Mouse (Mus musculus) midbrain, embryonic 11.5 days (tissue): ENCODE data around the gene Erfe. TPM values are rescaled to one million over a fixed set of nuclear protein-coding genes. Genes with fewer than 3 reads are reported as not detected.
A peak's percentile ranks its signal among the peaks of the same experiment; 100 is the strongest.

ENCODE experiments used
- ATAC-seq: fragments of 200-750 bp; cut with Nextera tagmentation; 2 replicates; pipeline ENCODE4 v1.8.0; 2017; ENCODE audit warnings: moderate TSS enrichment, moderate library complexity; ENCODE audit not compliant: low FRiP score
- DNase-seq: peaks from one replicate; pipeline ENCODE4 v3.0.0; 2015; ENCODE audit warnings: low spot score; ENCODE audit errors: missing footprints
- H3K27ac ChIP-seq: fragments of 300-500 bp; sonication (generic); 2 replicates; pipeline ENCODE4 v1.5.1; 2014; ENCODE audit warnings: low read depth, low read length
- H3K27me3 ChIP-seq: fragments of 300-500 bp; sonication (generic); 2 replicates; pipeline ENCODE4 v1.6.1; 2014; ENCODE audit warnings: mild to moderate bottlenecking, low read length, moderate library complexity, mixed read lengths; ENCODE audit not compliant: control insufficient read depth, insufficient read depth
- H3K36me3 ChIP-seq: fragments of 300-500 bp; sonication (generic); 2 replicates; pipeline ENCODE4 v1.6.1; 2014; ENCODE audit warnings: mild to moderate bottlenecking, low read length, moderate library complexity, mixed read lengths; ENCODE audit not compliant: control insufficient read depth, insufficient read depth
- H3K4me1 ChIP-seq: fragments of 300-500 bp; sonication (generic); 2 replicates; pipeline ENCODE4 v1.6.1; 2014; ENCODE audit warnings: low read length; ENCODE audit not compliant: control insufficient read depth, insufficient read depth
- H3K4me2 ChIP-seq: fragments of 300-500 bp; sonication (generic); 2 replicates; pipeline ENCODE4 v1.6.1; 2014; ENCODE audit warnings: mild to moderate bottlenecking, moderate library complexity
- H3K4me3 ChIP-seq: fragments of 300-500 bp; sonication (generic); 2 replicates; pipeline ENCODE4 v1.5.1; 2014; ENCODE audit warnings: low read depth, low read length
- H3K9ac ChIP-seq: fragments of 300-500 bp; sonication (generic); 2 replicates; pipeline ENCODE4 v1.6.1; 2014; ENCODE audit warnings: low read length
- H3K9me3 ChIP-seq: fragments of 300-500 bp; sonication (generic); 2 replicates; pipeline ENCODE4 v1.6.1; 2016; ENCODE audit warnings: low read length; ENCODE audit not compliant: control insufficient read depth
- WGBS: fragments of 180-500 bp; shearing (Covaris S2); extraction: QIAGEN DNeasy Blood & Tissue Kit; methylation state at CpG from one replicate; pipeline ENCODE4 v1.1.7; 2014; 5-methylcytosine and 5-hydroxymethylcytosine counted together
- polyA plus RNA-seq: library from polyadenylated mRNA; unstranded; fragments of >200 nt; fragmentation: Nextera tagmentation; extraction: Ambion mirVana; gene quantifications from 2 replicates; pipeline ENCODE4 v1.2.1, GENCODE M21; 2014

Erfe gene
- polyA plus RNA-seq, 1 experiment from 2014 or later = 0.52 TPM

DNA sequence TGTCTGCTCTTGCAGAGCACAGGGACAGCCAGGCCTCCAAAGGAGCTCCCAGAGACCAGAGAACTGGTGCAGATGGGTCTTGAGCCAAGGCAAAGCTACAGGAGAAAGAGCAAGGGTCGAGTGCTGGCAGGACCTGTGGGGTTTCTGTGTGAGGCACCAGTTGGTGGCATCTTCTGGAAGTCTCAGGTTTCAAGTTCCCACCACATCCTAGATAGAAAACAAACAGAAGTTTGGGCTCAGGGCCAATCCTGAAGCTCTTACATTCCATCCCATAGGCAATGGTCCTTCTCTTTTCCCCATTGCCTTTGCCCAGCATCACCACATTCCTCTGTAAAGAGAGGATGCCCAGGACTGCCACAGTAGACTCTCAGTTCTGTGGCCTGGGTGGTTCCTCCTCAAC is 38.7 kb downstream of the Erfe start:
- Histone ChIP-seq H3K4me2 (no peak overlapping the region), H3K27me3 (no peaks in the 10 kb centered on the region), H3K27ac (no peak overlapping the region), H3K9ac (no peak overlapping the region), H3K4me3 (no peak overlapping the region), H3K4me1 (no peaks in the 10 kb centered on the region), H3K9me3 (no peaks in the 10 kb centered on the region), H3K36me3 (no peaks in the 10 kb centered on the region)
- DNase-seq = no peak
- ATAC-seq = no peak
- WGBS = 46% methylated on average over 1 of the region's 1 CpGs

DNA sequence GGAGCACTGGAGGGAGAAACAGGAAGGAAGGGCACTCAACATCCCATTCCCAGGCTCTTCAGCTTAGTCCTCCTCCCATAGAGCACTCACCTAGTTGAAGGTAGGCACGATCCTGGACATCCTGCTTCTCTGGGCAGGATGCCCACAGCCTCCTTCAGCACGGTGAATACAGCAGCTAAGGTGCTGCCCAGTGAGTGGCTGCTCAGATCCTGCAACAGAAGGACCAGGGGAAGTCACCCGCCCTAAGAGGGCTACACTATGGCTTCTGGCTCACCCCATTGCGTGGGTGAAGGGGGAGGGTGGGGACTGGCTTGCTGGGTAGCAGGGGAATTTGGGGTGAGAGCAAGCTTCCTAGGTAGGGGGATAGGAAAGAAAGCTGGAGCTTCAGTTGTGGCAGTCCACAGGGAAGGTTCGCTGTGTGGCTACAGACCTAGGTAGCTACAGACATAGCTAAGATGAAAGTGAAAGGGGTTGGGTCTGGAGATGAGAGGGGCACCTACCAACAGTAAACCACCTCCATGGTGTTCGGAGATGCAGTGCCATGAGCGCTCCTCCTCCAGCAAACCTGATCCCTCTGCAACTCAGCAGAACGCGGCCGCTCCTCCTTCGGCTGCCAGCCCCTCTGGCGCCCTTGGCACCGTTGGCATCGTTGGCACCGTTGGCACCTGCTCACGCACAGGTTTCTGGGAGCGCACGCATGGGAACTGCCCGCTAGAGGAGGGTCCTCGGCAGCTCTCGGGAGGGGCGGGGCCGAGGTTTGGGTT is 39.4 kb downstream of the Erfe start:
- whole genome bisulfite sequencing = 66% methylated on average over 23 of the region's 23 CpGs
- ATAC-seq (no peak), DNase-seq (no peak)
- no peaks in the 10 kb centered on the region for H3K4me1 ChIP-seq
- no peaks in the 10 kb centered on the region for H3K9me3 ChIP-seq
- no peak overlapping the region for H3K27ac ChIP-seq
- H3K36me3 ChIP-seq = no peaks in the 10 kb centered on the region
- no peak overlapping the region for H3K4me2 ChIP-seq
- no peak overlapping the region for H3K4me3 ChIP-seq
- H3K9ac ChIP-seq = no peak overlapping the region
- no peaks in the 10 kb centered on the region for H3K27me3 ChIP-seq

DNA sequence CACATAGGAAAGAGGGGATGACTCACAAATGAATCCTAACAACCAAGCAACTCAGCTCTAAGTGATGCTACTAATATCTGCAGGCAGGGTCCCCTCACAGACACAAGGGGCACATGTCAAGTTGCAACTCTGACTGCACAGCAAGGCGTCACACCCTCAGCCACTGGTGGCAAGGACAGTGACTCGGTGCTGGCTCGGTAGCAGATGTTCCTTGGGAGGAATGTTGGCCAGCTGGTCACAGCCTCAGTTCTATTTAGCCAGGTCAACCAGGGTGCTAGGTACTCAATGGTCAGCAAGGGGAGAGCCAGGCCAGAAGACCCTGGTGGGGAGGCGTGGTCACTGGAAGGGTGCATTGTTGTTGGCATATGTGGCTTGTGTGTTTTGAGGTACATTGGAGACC is 41.6 kb downstream of the Erfe start:
- Histone ChIP-seq H3K9me3 (no peaks in the 10 kb centered on the region), H3K4me1 (peaks cover 15% of the 10 kb centered on the region), H3K4me2 (no peak overlapping the region), H3K4me3 (no peak overlapping the region), H3K27ac (no peak overlapping the region), H3K36me3 (no peaks in the 10 kb centered on the region), H3K27me3 (no peaks in the 10 kb centered on the region), H3K9ac (no peak overlapping the region)
- DNase-seq = no peak
- ATAC-seq = no peak
- 86% methylated on average over 4 of the region's 4 CpGs for WGBS

DNA sequence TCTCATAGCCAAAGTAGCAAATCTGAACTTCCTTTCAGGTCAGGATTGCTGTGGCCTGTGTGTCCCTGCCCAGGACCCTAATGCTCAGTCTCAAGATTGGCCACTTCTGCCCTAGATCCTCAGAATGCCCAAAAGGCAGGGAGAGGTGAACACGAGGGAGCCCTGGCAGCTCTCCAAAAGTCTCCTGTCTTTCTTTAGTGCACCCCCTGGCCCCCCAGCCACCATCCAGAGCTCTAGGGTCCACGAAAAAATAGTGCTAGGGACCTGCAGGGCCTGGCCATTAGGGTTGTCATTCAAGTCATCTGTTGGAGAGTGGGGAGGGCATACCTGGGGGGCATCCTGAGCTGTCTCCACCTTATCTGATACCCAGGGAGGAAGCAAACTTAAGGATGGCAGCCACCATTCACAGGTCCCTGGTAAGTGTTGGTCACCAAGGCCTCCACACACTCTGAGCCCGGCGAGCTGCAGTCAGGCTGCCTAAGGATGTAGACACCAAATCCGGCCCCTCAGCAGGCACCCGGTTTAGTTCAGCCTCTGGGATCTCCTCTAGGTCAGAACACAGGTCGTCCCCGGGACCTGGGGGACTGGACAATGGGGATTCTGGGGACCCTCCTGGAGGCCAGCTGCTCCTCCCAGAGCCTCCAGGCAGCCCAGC is 45.5 kb downstream of the Erfe start:
- peak overlapping the region; percentile 91 for H3K4me2 ChIP-seq
- WGBS = 51% methylated on average over 8 of the region's 8 CpGs
- ATAC-seq = no peak
- H3K9me3 ChIP-seq = no peaks in the 10 kb centered on the region
- H3K27me3 ChIP-seq = no peaks in the 10 kb centered on the region
- no peak for DNase-seq
- H3K27ac ChIP-seq = no peak overlapping the region
- peak overlapping the region; percentile 94 for H3K9ac ChIP-seq
- peaks cover 41% of the 10 kb centered on the region for H3K4me1 ChIP-seq
- peak overlapping the region; percentile 72 for H3K4me3 ChIP-seq
- H3K36me3 ChIP-seq = no peaks in the 10 kb centered on the region

DNA sequence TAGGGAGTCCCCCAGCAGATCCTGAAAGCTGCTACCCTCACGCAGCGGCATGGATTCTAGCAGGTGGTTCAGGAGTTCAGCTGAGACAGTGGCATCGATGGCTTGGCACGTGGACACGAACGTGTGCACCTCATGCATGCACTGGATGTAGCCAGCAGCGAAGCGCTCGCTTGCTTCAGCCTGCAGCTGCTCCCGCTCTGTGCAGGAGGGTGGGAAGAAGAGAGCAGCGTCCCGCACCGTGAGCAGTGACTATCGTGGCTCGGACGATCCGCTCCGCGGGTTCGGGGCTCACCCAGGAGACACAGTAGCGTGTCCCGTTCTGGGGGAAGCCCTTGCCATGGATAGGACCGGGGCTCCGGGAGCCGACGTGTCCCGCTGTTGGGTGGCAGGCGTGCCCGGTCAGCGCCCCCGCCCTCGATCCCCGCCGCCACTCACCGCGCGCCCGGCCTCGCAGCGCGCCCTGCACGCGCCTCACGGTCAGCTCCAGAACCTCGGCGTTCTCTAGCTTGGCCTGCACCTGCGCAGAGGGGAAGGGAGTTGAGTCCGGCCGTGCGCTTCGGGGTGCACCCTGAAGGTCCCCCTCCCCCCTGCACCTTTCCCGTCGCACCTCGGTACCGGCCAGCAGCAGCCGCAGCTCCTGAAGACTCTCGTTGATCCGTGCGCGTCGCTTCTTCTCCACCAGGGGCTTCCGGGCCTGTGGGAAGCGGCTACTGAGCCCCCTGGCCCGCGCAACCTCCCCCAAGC is 46.2 kb downstream of the Erfe start:
- DNase-seq (no peak), ATAC-seq (no peak; the same call in 1 of the 2 replicates)
- WGBS = 2% methylated on average over 60 of the region's 65 CpGs
- Histone ChIP-seq H3K27ac (peak overlapping the region; percentile 92), H3K36me3 (no peaks in the 10 kb centered on the region), H3K27me3 (no peaks in the 10 kb centered on the region), H3K4me2 (peak overlapping the region; percentile 91), H3K4me3 (peak overlapping the region; percentile 72), H3K9ac (peak overlapping the region; percentile 94), H3K4me1 (peaks cover 41% of the 10 kb centered on the region), H3K9me3 (no peaks in the 10 kb centered on the region)

DNA sequence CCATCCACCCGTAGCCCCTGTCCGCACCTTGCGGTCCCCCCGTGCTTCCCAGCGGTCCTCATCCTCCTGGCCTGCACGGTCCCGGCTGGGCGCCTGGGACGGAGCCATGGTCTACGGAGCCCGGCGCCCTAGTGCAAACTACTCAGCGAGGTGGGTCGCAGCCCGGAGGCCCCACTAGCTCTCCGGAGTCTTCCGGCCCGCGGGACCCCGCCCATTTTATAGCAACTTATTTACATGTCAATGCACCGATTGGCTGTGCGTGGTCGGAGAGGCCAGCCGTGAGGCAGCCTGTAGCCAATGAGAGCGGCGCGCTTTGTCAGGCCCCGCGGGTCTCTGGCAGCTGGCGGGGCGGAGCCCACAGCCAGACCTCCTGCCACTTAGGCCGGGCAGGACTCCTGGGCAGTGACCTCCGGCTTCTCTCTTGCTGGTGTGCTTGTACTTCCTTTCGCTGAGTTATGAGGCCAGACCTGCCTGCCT is 46.8 kb downstream of the Erfe start:
- H3K36me3 ChIP-seq = no peaks in the 10 kb centered on the region
- no peaks in the 10 kb centered on the region for H3K9me3 ChIP-seq
- ATAC-seq (peak; percentile 93), DNase-seq (peak; percentile 99)
- peak overlapping the region; percentile 97 for H3K27ac ChIP-seq
- under 1% methylated on average over 34 of the region's 34 CpGs for WGBS
- peak overlapping the region; percentile 94 for H3K9ac ChIP-seq
- peak overlapping the region; percentile 91 for H3K4me2 ChIP-seq
- peaks cover 41% of the 10 kb centered on the region for H3K4me1 ChIP-seq
- H3K4me3 ChIP-seq = peak overlapping the region; percentile 72
- H3K27me3 ChIP-seq = no peaks in the 10 kb centered on the region

DNA sequence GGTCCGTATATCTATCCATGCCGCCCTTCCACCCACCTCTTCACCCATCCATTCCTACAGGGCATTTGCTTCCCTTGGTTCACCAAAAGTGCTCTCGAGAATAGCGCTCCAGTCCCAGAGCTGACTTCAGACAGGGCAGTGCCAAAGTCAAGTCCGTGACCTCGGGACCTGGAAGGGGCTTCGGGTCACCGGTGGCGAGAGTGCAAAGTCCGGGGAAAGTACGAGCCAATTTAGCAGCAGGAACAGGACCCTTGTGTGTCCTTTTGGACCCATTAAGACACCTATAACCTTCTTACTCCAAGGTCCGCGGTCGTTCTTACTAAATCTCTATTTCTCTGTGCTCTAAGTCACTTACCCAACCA is 47.3 kb downstream of the Erfe start:
- Histone ChIP-seq H3K27me3 (no peaks in the 10 kb centered on the region), H3K4me1 (peaks cover 41% of the 10 kb centered on the region), H3K9me3 (no peaks in the 10 kb centered on the region), H3K36me3 (no peaks in the 10 kb centered on the region), H3K9ac (peak overlapping the region; percentile 71), H3K4me2 (peak overlapping the region; percentile 66), H3K4me3 (peak overlapping the region; percentile 72), H3K27ac (peak overlapping the region; percentile 97)
- under 1% methylated on average over 14 of the region's 14 CpGs for WGBS
- DNase-seq (no peak), ATAC-seq (no peak; the same call in 1 of the 2 replicates)

DNA sequence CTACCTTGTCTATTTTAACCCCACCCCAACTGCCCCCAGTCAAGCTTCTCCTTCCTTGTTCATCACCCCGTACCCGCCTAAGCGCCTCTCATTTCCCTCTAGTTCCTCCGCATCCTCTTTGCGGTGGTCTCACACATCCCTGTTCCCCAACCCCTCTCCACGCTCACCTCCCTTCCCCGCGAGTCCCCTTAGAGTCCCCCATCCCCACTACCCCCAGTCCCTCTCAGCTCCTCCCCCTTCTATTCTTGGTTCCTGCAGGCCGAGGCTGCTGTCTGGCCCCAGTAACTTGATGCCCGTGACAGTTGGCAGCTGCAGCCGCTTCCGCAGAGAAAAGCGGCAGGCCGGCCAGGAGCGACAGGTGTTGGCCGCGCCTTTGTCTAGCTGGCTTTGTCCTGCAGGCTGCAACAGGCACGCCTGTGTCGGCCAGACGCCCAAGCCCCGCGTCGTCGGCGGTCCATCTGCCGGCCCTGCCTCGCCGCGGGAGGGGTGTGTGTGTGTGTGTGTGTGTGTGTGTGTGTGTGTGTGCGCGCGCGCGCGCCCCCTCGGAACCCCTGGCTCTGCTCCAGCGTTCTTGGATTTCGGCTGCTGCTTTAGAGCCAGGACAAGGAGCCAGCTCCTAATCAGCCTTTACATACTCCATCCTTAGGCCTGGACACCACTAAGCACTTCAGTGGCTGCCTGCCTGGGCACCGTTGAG is 47.8 kb downstream of the Erfe start, which contains the start of gene Hes6:
Gene Hes6, minus strand, starts transcription at position 141 of the 697 bp plus-strand sequence.
- peak; percentile 74 for ATAC-seq
- DNase-seq = peak; percentile 98
- WGBS = under 1% methylated on average over 39 of the region's 39 CpGs
- Histone ChIP-seq H3K4me3 (peak within 1 kb of the TSS; percentile 72), H3K36me3 (no peaks in the 10 kb centered on the region), H3K9me3 (no peaks in the 10 kb centered on the region), H3K4me2 (peak within 1 kb of the TSS; percentile 91), H3K27ac (peak within 1 kb of the TSS; percentile 97), H3K4me1 (peaks cover 41% of the 10 kb centered on the region), H3K9ac (peak within 1 kb of the TSS; percentile 94), H3K27me3 (no peaks in the 10 kb centered on the region)
